Mouse (Mus musculus): ENCODE data around the gene H2afz.
"Not testable (repeated sequence)": the region's sequence is repeated elsewhere in the genome, so short reads cannot be mapped to it uniquely, and the experiment has no call there.

H2afz gene

GRCm38 (mm10) chr3:137864124-137864987, at the start of gene H2afz:
Gene H2afz (plus strand): TSS chr3:137864487.
- DNase-seq (ENCODE audit: low read depth, low spot score): peak; percentile 99

DNA sequence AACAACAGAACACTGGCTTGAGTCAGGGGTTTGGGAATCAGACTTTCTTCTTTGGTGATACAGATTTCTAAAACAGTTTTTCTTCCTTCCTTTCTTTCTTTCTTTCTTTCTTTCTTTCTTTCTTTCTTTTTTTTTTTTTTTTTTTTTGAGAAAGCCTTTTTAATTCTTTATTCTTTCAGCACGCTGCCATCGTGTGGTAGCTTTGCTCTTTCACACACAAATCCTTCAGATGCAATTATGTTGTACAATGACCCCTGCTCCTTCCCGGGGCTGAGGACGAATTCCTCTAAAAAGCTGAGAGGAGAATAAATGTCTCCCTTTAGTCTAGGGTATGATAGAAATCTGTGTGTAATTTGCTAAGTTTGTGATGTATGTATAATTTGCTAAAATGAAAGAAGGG, 45.6 kb upstream of the H2afz start:
- DNase-seq (ENCODE audit: low read depth, low spot score): no peak

DNA sequence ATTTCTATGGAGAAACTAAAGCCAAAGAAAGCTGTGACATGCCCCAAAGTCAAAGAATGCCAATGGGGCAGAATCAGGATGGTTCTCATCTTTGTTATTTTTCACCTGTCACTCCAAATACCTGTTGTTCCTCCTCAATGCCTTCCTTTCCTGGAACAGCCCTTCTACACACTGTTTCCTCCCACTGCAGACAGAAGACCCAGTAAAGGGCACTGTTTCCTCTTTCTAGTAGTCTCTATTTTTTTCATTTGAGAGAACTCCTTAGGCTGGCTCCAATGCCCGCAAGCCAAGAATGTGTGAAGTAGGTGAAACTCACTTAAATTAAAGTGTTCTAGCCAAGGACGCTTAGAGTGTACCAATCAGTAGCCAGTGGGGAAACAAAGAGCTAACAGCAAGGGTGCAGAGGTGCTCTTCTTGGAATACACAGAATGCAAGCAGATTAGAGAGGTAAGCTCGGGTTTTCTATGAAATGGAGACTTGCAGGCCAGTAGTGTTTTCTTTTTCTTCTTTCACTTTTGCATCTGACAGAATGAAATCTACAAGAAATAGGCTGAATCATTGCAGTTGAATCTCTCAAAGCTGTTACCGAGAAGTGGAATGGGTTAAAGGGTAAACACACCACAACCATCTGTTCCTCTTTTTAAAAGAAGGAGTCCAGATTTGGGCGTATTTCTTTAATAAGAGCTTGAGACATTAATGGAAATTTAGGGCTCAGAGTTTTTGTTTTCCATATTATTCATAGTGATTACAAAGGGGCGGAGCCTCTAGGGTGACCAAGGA, 43.4 kb upstream of the H2afz start:
- DNase-seq (ENCODE audit: low read depth, low spot score): no peak

DNA sequence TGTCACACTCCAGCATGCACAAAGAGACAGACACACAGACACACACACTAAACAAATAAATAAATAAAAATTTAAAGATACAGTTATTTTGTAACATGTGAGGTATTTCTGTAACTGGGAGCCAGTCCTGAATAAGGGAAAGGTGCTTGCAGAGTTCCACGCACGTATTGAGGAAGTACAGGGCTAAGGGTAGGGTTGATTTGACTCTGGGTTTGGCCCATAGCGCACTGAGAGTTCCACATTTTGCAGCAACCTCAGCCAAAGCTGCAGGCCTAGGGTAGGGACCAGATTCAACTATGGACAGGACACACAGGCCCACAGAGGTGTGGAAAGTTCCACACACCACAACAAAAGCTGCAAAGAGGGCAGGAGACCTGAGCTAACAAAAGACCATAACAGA, 41.0 kb upstream of the H2afz start:
- no peak for DNase-seq (ENCODE audit: low read depth, low spot score)

GRCm38 (mm10) chr3:137827678-137828077, 36.6 kb upstream of the H2afz start:
- peak; percentile 55 for DNase-seq (ENCODE audit: low read depth, low spot score)

GRCm38 (mm10) chr3:137831156-137831555, 33.1 kb upstream of the H2afz start:
- no peak for DNase-seq (ENCODE audit: low read depth, low spot score)

GRCm38 (mm10) chr3:137833128-137833527, 31.2 kb upstream of the H2afz start:
- DNase-seq (ENCODE audit: low read depth, low spot score): peak; percentile 93

GRCm38 (mm10) chr3:137833698-137834097, 30.6 kb upstream of the H2afz start:
- peak; percentile 72 for DNase-seq (ENCODE audit: low read depth, low spot score)

DNA sequence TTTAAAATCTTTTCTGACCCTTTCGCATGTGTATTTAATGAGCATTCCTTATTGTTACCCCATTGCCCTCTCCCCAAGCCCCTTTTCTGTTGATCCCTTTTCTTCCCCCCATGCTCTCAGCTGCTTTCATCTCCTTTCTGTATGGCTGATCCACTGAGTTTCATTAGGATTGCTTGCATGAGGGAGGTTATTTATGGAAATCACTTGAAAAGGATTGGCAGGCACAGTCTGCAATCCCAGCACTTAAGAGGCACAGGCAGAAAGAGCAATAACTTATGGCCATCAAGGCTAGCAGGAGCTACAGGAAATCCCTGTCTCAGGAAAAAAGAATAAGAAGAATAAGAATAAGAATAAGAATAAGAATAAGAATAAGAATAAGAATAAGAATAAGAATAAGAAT, 27.7 kb upstream of the H2afz start:
- no peak for DNase-seq (ENCODE audit: low read depth, low spot score)

- no peak for DNase-seq (ENCODE audit: low read depth, low spot score)
Observed at GRCm38 (mm10) chr3:137838160-137838559, 26.1 kb upstream of the H2afz start.

DNA sequence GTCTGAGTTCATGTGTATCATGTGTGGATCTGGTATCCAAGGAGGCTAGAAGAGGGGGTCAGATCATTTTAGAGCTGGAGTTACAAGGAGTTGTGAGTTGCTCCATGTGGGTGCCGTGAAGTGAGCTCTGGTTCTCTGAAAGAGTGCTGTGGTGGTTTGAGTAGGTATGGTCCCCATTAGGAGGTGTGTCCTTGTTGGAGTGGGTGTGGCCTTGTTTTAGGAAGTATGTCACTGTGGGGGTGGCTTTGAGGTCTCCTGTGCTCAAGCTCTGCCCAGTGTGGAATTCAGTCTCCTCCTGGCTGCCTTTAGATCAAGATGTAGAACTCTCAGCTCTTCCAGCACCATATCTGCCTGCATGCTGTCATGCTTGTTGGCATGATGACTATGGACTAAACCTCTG, 21.3 kb upstream of the H2afz start:
- peak; percentile 70 for DNase-seq (ENCODE audit: low read depth, low spot score)

DNA sequence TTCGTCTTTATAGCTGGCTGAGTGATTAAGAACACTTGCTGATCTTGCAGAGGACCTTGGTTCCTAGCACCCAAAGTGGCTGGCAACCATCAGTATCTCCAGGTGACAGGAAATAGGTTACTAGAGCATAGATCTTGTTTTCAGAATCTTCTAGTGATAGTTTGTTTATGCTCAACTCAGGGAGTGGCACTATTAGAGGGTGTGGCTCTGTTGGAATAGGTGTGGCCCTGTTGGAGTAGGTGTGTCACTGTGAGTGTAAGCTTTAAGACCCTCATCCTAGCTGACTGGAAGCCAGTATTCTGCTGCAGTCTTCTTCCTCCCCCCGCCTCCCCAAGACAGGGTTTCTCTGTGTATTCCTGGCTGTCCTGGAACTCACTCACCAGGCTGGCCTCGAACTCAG, 20.0 kb upstream of the H2afz start:
- no peak for DNase-seq (ENCODE audit: low read depth, low spot score)

GRCm38 (mm10) chr3:137846552-137846951, 17.7 kb upstream of the H2afz start:
- no peak for DNase-seq (ENCODE audit: low read depth, low spot score)

GRCm38 (mm10) chr3:137848354-137848753, 15.9 kb upstream of the H2afz start:
- DNase-seq (ENCODE audit: low read depth, low spot score): peak; percentile 52

DNA sequence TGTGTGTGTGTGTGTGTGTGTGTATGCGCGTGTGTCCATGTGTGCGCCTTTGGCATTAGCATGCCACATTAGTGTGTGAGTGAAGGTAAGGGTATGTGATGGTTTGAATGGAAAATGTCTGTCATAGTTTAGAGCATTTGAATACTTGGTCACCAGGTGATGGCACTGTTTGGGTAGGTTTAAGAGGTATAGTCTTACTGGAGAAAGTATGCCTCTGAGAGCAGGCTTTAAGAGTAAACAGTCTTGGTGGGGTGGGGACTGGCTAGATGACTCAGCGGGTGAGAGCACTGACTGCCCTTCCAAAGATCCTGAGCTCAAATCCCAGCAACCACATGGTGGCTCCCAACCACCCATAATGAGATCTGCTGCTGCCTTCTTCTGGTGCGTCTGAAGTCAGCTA, 14.6 kb upstream of the H2afz start:
- peak; percentile 51 for DNase-seq (ENCODE audit: low read depth, low spot score)

DNA sequence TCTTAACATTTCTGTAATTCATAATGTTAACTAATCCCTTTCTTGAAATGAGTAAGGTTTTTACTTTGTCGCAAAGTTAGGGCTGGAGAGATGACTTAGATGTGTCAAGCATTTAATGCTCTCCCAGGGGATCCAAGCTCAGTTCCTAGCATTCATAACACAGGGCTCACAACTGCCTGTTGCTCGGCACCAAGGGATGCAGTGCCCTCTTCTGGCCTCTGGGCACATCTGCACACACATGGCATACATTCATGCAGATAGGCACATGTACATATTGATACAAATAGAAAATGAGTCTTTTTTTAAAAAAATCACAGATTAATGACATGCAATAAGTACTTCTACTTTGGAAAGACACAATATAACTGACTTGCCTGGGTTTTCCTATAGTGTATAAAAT, 13.1 kb upstream of the H2afz start:
- peak; percentile 75 for DNase-seq (ENCODE audit: low read depth, low spot score)

DNA sequence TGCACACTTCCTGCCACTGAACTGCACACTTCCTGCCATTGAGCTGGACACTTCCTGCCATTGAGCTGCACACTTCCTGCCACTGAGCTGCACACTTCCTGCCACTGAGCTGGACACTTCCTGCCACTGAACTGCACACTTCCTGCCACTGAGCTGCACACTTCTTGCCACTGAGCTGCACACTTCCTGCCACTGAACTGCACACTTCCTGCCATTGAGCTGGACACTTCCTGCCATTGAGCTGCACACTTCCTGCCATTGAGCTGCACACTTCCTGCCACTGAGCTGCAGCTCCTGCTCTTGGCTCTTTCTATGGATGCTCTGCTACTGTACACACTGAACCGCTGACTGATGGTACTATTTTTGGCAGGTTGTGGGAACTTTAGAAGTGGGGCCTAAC, 11.3 kb upstream of the H2afz start:
- DNase-seq (ENCODE audit: low read depth, low spot score): not testable (repeated sequence)

DNA sequence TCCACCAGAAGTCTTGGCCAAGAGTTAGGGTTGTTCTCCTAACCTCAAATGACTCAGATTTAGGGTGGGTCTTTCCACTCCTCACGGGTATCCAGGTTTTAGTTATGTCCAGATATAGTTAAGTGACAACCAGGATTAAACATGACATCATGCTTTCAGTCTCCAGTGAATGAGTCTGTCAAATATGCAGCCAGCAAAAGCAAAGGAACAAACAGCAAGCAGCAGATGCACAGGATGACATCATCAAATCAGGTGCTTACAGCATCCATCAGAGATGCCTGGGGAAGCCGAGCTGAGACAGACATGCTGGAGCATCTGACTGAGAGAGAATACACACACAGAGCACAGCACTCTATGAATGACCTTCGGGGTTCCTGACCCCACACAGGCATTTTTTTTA, 9.0 kb upstream of the H2afz start:
- no peak for DNase-seq (ENCODE audit: low read depth, low spot score)

DNA sequence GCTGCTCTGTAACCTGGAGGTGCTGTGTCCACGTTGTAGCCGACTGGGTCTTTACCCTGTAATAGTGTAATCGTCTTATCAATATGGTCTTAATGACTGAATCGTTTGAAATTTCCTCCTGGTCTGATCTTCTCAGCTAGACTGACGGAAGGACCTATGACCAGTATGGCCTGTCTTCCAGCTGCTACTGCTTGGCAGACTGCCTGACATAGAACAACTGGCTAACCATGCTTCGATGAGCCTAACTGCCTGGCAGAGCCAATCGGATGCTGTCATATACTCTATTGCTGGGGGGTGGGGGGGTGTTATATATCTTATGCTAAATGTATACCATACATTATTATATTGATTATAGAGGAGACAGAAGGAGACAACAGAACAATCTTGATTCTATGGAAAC, 8.2 kb upstream of the H2afz start:
- no peak for DNase-seq (ENCODE audit: low read depth, low spot score)

- no peak for DNase-seq (ENCODE audit: low read depth, low spot score)
Observed at GRCm38 (mm10) chr3:137860394-137861170, 3.7 kb upstream of the H2afz start.

DNA sequence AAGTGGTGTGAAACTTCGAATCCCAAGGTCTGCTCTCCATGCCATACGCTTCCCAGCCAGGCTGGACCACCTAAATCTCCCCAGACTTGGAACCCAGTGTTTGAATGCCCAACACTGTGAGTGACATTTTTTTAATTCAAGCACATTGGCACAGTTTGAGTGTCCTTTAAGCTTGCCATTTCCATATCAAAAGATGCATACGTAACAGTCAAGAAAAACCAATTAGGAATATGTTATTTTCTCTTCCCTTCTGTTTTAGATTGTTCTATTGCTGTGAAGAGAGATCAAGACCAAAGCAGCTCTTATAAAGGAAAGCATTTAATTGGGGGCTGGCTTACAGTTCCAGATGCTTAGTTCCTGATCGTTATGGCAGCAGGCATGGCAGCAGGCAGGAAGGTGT, 2.9 kb upstream of the H2afz start:
- DNase-seq (ENCODE audit: low read depth, low spot score): no peak

DNA sequence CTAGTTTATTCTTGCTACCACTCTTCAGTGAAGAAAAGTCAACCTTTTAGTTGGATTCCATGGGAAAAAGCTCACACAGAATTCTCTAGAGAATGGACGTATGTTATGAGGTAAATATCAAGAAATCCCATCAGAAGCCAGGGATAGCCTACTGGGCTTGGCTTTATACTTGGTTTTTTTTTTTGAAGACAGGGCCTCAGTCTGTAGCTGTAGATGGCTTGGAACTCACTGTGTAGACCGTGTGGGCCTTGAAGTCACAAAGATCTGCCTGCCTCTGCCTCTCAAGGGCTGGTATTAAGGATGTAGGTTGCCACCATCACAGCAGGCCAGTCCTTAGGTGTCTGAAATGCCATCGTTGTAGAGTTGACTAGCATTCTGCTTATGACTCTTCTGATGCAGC, 1.7 kb upstream of the H2afz start:
- DNase-seq (ENCODE audit: low read depth, low spot score): no peak

Data from ZHBTc4 (cell line).